Mouse (Mus musculus) liver, embryonic 11.5 days (tissue): ENCODE measurements around the gene Gabbr2. TPM values are rescaled to one million over a fixed set of nuclear protein-coding genes. Genes with fewer than 3 reads are reported as not detected.

ENCODE experiments used
- ATAC-seq: fragments of 200-750 bp; cut with Nextera tagmentation; replicated peaks from 2 replicates; pipeline ENCODE4 v1.8.0; 2017; ENCODE audit warnings: moderate number of reproducible peaks, mild to moderate bottlenecking, moderate TSS enrichment, moderate library complexity; ENCODE audit not compliant: low FRiP score
- DNase-seq: peaks from one replicate; pipeline ENCODE4 v3.0.0-alpha.2; 2017; ENCODE audit warnings: low spot score
- H3K27ac ChIP-seq: fragments of 300-500 bp; sonication (generic); 2 replicates; pipeline ENCODE4 v1.5.1; 2014; ENCODE audit warnings: mild to moderate bottlenecking, low read depth, low read length, control low read depth
- H3K27me3 ChIP-seq: fragments of 300-500 bp; sonication (generic); replicated peaks from 2 replicates; pipeline ENCODE4 v1.6.1; 2014; ENCODE audit warnings: low read length, mixed read lengths; ENCODE audit not compliant: control insufficient read depth, insufficient read depth
- H3K36me3 ChIP-seq: fragments of 300-500 bp; sonication (generic); 2 replicates; pipeline ENCODE4 v1.6.1; 2014; ENCODE audit warnings: mild to moderate bottlenecking, low read length, moderate library complexity, mixed read lengths; ENCODE audit not compliant: control insufficient read depth, insufficient read depth
- H3K4me1 ChIP-seq: fragments of 300-500 bp; sonication (generic); replicated peaks from 2 replicates; pipeline ENCODE4 v1.6.1; 2014; ENCODE audit warnings: low read length, mixed read lengths; ENCODE audit not compliant: control insufficient read depth, insufficient read depth
- H3K4me2 ChIP-seq: fragments of 300-500 bp; sonication (generic); 2 replicates; pipeline ENCODE4 v1.6.1; 2014; ENCODE audit warnings: mild to moderate bottlenecking, control low read depth, moderate library complexity
- H3K4me3 ChIP-seq: fragments of 300-500 bp; sonication (generic); 2 replicates; pipeline ENCODE4 v1.5.1; 2014; ENCODE audit warnings: low read depth, low read length, control low read depth
- H3K9ac ChIP-seq: fragments of 300-500 bp; sonication (generic); 2 replicates; pipeline ENCODE4 v1.6.1; 2014; ENCODE audit warnings: low read depth, low read length, control low read depth
- H3K9me3 ChIP-seq: fragments of 300-500 bp; sonication (generic); 2 replicates; pipeline ENCODE4 v1.6.1; 2016; ENCODE audit warnings: low read length, inconsistent platforms, mixed read lengths; ENCODE audit not compliant: control insufficient read depth
- WGBS: fragments of 180-500 bp; shearing (Covaris S2); extraction: QIAGEN DNeasy Blood & Tissue Kit; methylation state at CpG from one replicate; pipeline ENCODE4 v1.1.7; 2014; 5-methylcytosine and 5-hydroxymethylcytosine counted together
- polyA plus RNA-seq: library from polyadenylated mRNA; unstranded; fragments of >200 nt; fragmentation: Nextera tagmentation; extraction: Ambion mirVana; gene quantifications from 2 replicates; pipeline ENCODE4 v1.2.1, GENCODE M21; 2014

Gene Gabbr2
- polyA plus RNA-seq, 1 experiment from 2014 or later, result 0.19 TPM

DNA sequence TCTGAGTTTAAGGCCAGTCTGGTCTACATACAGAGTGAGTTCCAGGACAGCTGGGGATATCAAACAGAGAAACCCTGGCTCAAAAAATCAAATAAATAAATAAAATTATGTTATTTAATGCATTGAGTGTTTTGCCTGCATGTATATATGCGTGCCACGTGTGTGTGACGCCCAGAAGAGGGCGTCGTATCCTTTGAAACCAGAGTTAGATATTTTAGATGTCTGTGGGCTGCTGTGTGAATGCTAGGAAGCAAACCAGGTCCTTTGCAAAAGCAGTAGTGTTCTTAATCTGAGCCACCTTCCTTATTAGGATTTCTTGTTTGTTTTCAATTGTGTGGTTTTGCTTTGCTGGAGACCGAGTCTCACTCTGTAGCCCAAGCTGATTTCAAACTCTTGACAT is 13.3 kb downstream of the Gabbr2 start:
- no peak overlapping the region for H3K9ac ChIP-seq
- WGBS, result 79% methylated on average over 6 of the region's 6 CpGs
- H3K4me3 ChIP-seq, result no peak overlapping the region
- H3K4me2 ChIP-seq, result no peak overlapping the region
- no peak overlapping the region for H3K27ac ChIP-seq
- H3K4me1 ChIP-seq, result no peaks in the 10 kb centered on the region
- H3K36me3 ChIP-seq, result no peaks in the 10 kb centered on the region
- H3K9me3 ChIP-seq, result no peaks in the 10 kb centered on the region
- 0 out of 2 replicates have a peak, but pooled peaks cover 3% of the 10 kb centered on the region for H3K27me3 ChIP-seq
- no peak for ATAC-seq
- DNase-seq, result no peak

DNA sequence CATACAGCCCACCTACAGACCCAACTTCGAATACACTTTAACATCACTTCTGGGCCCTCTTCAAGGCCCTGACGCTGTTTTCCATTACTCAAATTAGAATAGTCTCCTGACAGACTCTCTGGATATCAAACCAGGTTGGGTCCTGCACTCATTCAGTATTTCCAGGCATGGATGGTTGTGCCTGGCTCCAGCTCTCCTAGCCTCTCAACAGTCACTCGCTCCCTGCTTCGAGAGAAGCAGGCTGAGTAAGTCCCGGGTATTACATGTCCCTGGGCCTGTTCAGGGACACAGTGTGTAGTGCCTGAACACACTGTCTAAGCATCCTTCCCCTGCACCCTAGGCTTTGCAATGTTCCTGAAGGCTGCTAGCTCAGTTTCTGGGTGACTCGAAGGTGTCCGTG is 14.5 kb downstream of the Gabbr2 start:
- ATAC-seq (no peak), DNase-seq (no peak)
- no peak overlapping the region for H3K9ac ChIP-seq
- H3K27me3 ChIP-seq, result 0 out of 2 replicates have a peak, but pooled peaks cover 3% of the 10 kb centered on the region
- no peaks in the 10 kb centered on the region for H3K4me1 ChIP-seq
- H3K36me3 ChIP-seq, result no peaks in the 10 kb centered on the region
- H3K27ac ChIP-seq, result no peak overlapping the region
- H3K4me3 ChIP-seq, result no peak overlapping the region
- H3K9me3 ChIP-seq, result no peaks in the 10 kb centered on the region
- WGBS, result 85% methylated on average over 7 of the region's 7 CpGs
- no peak overlapping the region for H3K4me2 ChIP-seq

DNA sequence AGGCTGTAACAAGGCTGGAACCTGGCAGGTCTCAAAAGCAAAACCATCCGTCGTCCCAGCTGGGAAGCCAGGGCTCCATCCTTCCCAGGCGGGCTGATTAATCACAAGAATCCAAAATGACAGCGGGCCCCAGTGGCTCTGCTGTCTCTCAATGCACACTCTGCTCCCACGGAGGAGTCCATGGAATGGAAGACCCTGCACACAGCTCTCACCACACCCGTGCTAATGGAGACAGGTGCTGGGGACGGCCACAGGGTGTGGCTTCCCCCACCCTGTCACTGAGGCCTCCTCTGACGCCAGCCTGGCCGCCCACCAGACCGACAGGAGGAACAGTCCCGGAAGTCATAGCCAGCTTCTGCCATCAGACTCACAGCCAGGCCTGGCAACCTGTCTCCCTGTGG is 15.0 kb downstream of the Gabbr2 start:
- no peak overlapping the region for H3K27ac ChIP-seq
- no peak for ATAC-seq
- no peak for DNase-seq
- H3K4me1 ChIP-seq, result no peaks in the 10 kb centered on the region
- H3K4me3 ChIP-seq, result no peak overlapping the region
- 0 out of 2 replicates have a peak, but pooled peaks cover 3% of the 10 kb centered on the region for H3K27me3 ChIP-seq
- no peaks in the 10 kb centered on the region for H3K36me3 ChIP-seq
- WGBS, result 56% methylated on average over 11 of the region's 11 CpGs
- no peak overlapping the region for H3K9ac ChIP-seq
- no peaks in the 10 kb centered on the region for H3K9me3 ChIP-seq
- no peak overlapping the region for H3K4me2 ChIP-seq

DNA sequence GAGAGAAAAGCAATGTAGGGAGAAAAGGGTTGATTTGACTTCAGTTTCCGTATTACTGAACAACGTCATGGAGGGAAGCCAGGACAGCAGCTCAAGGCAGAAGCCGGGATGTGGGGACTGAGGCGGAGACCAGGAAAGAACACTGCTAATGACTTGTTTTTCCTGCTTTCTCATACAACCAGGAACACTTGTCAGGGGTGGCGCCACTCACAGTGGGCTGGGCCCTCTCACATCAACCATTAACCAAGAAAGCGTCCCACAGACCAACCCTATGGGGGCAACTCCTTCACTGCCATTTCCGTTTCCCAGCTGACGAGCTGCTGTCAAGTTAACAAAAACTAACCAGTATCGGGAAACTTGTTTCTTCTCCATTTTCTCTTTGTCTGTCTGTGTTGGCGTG is 18.4 kb downstream of the Gabbr2 start:
- Histone ChIP-seq H3K9ac (no peak overlapping the region), H3K36me3 (no peaks in the 10 kb centered on the region), H3K4me2 (no peak overlapping the region), H3K4me1 (no peaks in the 10 kb centered on the region), H3K4me3 (no peak overlapping the region), H3K9me3 (no peaks in the 10 kb centered on the region), H3K27ac (no peak overlapping the region), H3K27me3 (no peaks in the 10 kb centered on the region)
- DNase-seq (no peak), ATAC-seq (no peak)
- 69% methylated on average over 10 of the region's 10 CpGs for WGBS

DNA sequence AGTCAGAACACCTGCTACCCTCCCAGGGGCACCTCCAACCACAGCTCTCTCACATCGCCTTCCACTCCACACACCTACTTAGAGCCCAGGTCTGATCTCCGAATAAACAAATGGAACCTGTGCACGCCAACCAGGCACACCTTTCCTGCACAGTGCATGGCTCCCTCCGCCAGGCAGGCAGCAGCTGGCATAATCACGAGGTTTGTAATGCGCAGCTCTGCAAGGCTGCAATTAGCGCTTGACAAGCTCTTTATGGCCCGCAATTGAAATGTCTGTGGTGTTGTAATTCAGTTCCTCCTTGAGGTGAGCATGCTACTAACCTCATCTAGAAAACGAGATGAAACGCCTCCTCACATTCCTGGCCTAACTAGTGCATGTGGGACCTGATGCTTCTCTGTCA is 23.7 kb downstream of the Gabbr2 start:
- DNase-seq, result no peak
- Histone ChIP-seq H3K27ac (no peak overlapping the region), H3K4me3 (no peak overlapping the region), H3K9me3 (no peaks in the 10 kb centered on the region), H3K9ac (no peak overlapping the region), H3K27me3 (no peaks in the 10 kb centered on the region), H3K4me2 (no peak overlapping the region), H3K4me1 (no peaks in the 10 kb centered on the region), H3K36me3 (no peaks in the 10 kb centered on the region)
- no peak for ATAC-seq
- 84% methylated on average over 10 of the region's 10 CpGs for WGBS

DNA sequence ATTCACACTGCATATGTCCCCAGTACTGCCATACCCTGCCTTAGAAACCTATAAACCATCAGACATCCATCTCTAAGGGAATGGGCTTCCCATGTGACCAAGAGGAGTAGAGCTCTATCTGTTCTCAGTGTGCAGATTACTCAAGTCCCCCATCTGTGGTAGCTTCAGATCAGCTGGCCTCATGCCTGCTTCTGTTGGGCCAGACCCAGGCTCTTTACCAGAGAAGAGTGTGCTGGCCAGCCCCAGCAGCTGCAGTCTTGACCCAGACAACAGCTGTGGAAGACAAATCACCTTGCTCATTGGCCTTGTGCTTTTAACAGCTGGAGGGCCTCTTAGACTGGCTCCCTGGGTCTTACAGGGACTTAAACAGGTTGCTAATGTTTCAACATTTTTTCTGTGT is 25.1 kb downstream of the Gabbr2 start:
- no peaks in the 10 kb centered on the region for H3K4me1 ChIP-seq
- H3K27me3 ChIP-seq, result no peaks in the 10 kb centered on the region
- ATAC-seq (no peak), DNase-seq (no peak)
- no peak overlapping the region for H3K4me2 ChIP-seq
- no peak overlapping the region for H3K27ac ChIP-seq
- H3K9ac ChIP-seq, result no peak overlapping the region
- no peaks in the 10 kb centered on the region for H3K36me3 ChIP-seq
- H3K9me3 ChIP-seq, result no peaks in the 10 kb centered on the region
- H3K4me3 ChIP-seq, result no peak overlapping the region

DNA sequence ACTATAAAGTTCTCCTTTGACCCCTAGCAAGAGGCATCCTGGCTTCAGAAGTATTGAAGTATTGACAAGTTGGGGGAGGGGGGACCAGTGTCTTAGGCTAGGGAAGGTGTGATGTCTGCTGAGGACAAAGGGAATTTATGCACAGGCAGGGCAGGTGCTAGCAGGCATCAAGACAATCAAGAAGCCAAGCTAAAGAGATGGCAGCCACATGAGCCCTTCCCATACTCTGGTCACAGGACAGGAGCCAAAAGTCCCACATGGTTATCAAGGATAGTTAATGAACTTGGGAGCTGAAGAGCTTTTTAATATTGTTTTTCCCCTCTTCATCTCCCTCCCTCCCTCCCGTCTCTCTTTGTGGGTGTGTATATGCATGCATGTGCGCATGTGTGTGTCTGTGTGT is 30.3 kb downstream of the Gabbr2 start:
- Histone ChIP-seq H3K27me3 (no peaks in the 10 kb centered on the region), H3K27ac (no peak overlapping the region), H3K36me3 (no peaks in the 10 kb centered on the region), H3K9ac (no peak overlapping the region), H3K4me1 (no peaks in the 10 kb centered on the region), H3K4me3 (no peak overlapping the region), H3K4me2 (no peak overlapping the region), H3K9me3 (no peaks in the 10 kb centered on the region)
- WGBS, result 87% methylated on average over 2 of the region's 2 CpGs
- ATAC-seq (no peak), DNase-seq (no peak)

DNA sequence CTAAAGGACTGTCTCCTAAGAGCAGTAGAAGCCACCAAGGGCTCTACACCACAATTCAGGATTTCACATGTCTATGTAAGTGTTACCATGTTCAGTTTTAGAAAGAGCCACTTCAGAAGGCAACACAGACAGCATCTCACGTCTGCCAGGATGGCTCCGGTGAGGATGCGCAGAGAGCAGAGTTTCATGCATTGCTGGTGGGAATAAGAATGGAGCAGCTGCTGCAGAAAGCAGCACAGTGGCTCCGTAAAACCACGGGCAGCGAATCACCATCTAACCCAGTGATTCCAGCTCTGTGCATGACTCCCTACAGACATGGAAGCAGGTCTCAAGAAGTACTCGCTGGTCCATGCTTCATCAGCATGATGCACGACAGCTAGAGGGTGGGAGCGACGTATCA is 31.5 kb downstream of the Gabbr2 start:
- Histone ChIP-seq H3K27me3 (no peaks in the 10 kb centered on the region), H3K4me1 (no peaks in the 10 kb centered on the region), H3K4me3 (no peak overlapping the region), H3K9ac (no peak overlapping the region), H3K9me3 (no peaks in the 10 kb centered on the region), H3K36me3 (no peaks in the 10 kb centered on the region), H3K4me2 (no peak overlapping the region), H3K27ac (no peak overlapping the region)
- WGBS, result 86% methylated on average over 10 of the region's 10 CpGs
- no peak for ATAC-seq
- no peak for DNase-seq

DNA sequence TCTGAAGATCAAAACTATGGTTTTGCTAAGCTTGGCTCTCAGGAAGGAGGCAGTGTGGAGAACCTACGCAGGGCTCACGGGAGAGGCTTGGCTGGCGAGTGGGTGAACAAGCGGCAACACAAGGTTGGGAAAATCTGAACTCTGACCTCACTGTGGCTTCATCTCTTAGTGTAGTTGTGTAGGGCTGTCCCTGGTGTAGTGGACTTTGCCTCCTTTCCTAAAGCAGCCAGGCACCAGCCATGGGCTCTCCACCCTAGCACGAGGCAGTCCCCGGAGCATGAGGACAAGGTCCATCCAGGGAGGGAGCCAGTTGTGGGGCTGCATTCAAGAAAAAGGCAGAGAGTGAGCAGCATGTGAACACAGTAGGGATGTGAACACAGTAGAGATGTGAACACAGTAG is 31.9 kb downstream of the Gabbr2 start:
- H3K27me3 ChIP-seq, result no peaks in the 10 kb centered on the region
- no peaks in the 10 kb centered on the region for H3K4me1 ChIP-seq
- H3K9me3 ChIP-seq, result no peaks in the 10 kb centered on the region
- ATAC-seq, result peak; percentile 77
- no peak overlapping the region for H3K9ac ChIP-seq
- no peak overlapping the region for H3K4me3 ChIP-seq
- no peak overlapping the region for H3K4me2 ChIP-seq
- H3K27ac ChIP-seq, result no peak overlapping the region
- H3K36me3 ChIP-seq, result no peaks in the 10 kb centered on the region
- DNase-seq, result no peak
- WGBS, result 77% methylated on average over 6 of the region's 6 CpGs
